Mouse (Mus musculus) lung, embryonic 14.5 days (tissue): ENCODE data around the gene Oit3. TPM values are rescaled to one million over a fixed set of nuclear protein-coding genes. Genes with fewer than 3 reads are reported as not detected.

Experiments
- ATAC-seq: fragments of 200-750 bp; cut with Nextera tagmentation; 2 replicates; pipeline ENCODE4 v1.8.0; 2017; ENCODE audit warnings: mild to moderate bottlenecking, moderate TSS enrichment, moderate library complexity; ENCODE audit not compliant: insufficient read depth
- DNase-seq: peaks from one replicate; pipeline ENCODE4 v3.0.0-alpha.2; 2015
- H3K27ac ChIP-seq: fragments of 300-500 bp; sonication (generic); 2 replicates; pipeline ENCODE4 v1.5.1; 2014; ENCODE audit warnings: low read depth, mild to moderate bottlenecking, moderate library complexity
- H3K27me3 ChIP-seq: fragments of 300-500 bp; sonication (generic); 2 replicates; pipeline ENCODE4 v1.6.1; 2014; ENCODE audit warnings: low read length, control low read depth; ENCODE audit not compliant: insufficient read depth
- H3K36me3 ChIP-seq: fragments of 300-500 bp; sonication (generic); 2 replicates; pipeline ENCODE4 v1.6.1; 2014; ENCODE audit warnings: control low read depth; ENCODE audit not compliant: insufficient read depth
- H3K4me1 ChIP-seq: fragments of 300-500 bp; sonication (generic); 2 replicates; pipeline ENCODE4 v1.6.1; 2014; ENCODE audit warnings: antibody characterized with exemption, control low read depth; ENCODE audit not compliant: insufficient read depth
- H3K4me2 ChIP-seq: fragments of 300-500 bp; sonication (generic); 2 replicates; pipeline ENCODE4 v1.6.1; 2014; ENCODE audit warnings: mild to moderate bottlenecking
- H3K4me3 ChIP-seq: fragments of 300-500 bp; sonication (generic); 2 replicates; pipeline ENCODE4 v1.5.1; 2014; ENCODE audit warnings: low read depth, low read length
- H3K9ac ChIP-seq: fragments of 300-500 bp; sonication (generic); 2 replicates; pipeline ENCODE4 v1.6.1; 2014
- H3K9me3 ChIP-seq: fragments of 300-500 bp; sonication (generic); 2 replicates; pipeline ENCODE4 v1.6.1; 2016; ENCODE audit warnings: low read depth, low read length, control low read depth
- CTCF ChIP-seq: IDR thresholded peaks from 2 replicates; pipeline ENCODE4 v1.5.1; 2016; ENCODE audit warnings: antibody characterized with exemption, low read depth
- WGBS: fragments of 180-500 bp; shearing (Covaris S2); extraction: QIAGEN DNeasy Blood & Tissue Kit; methylation state at CpG from one replicate; pipeline ENCODE4 v1.1.7; 2014; 5-methylcytosine and 5-hydroxymethylcytosine counted together
- polyA plus RNA-seq: library from polyadenylated mRNA; unstranded; fragments of >200 nt; fragmentation: Nextera tagmentation; extraction: Ambion mirVana; gene quantifications from 2 replicates; pipeline ENCODE4 v1.2.1, GENCODE M21; 2014

The Oit3 gene
- 0.62 and 1.4 TPM in 2 replicates for polyA plus RNA-seq

GRCm38 (mm10) chr10:59441735-59442134, at the start of gene Oit3:
Oit3 (minus strand) TSS chr10:59441778.
- TF ChIP-seq CTCF = no peak
- Histone ChIP-seq H3K36me3 (no peaks in the 10 kb centered on the region), H3K9me3 (no peaks in the 10 kb centered on the region), H3K27me3 (no peaks in the 10 kb centered on the region), H3K9ac (no peak within 1 kb of the TSS), H3K4me3 (no peak within 1 kb of the TSS), H3K4me1 (peaks cover 15% of the 10 kb centered on the region), H3K27ac (no peak within 1 kb of the TSS), H3K4me2 (no peak within 1 kb of the TSS)
- no peak for DNase-seq
- ATAC-seq = no peak
- 66% methylated on average over 11 of the region's 11 CpGs for WGBS

GRCm38 (mm10) chr10:59490920-59491319, 49.3 kb upstream of the Oit3 start:
- Histone ChIP-seq H3K4me3 (no peak overlapping the region), H3K4me2 (no peak overlapping the region), H3K4me1 (no peaks in the 10 kb centered on the region; the same call in 1 of the 2 replicates), H3K27me3 (no peaks in the 10 kb centered on the region), H3K9me3 (peaks cover 8% of the 10 kb centered on the region; the same call in 1 of the 2 replicates), H3K36me3 (0 out of 2 replicates have a peak, but pooled peaks cover 6% of the 10 kb centered on the region), H3K9ac (no peak overlapping the region), H3K27ac (no peak overlapping the region)
- no peak for ATAC-seq
- peak; percentile 13; the same call in 1 of the 2 replicates for TF ChIP-seq CTCF
- 80% methylated on average over 8 of the region's 8 CpGs for WGBS
- no peak for DNase-seq

- 0 out of 2 replicates have a peak, but pooled peaks cover 6% of the 10 kb centered on the region for H3K36me3 ChIP-seq
- no peak for TF ChIP-seq CTCF
- 89% methylated on average over 1 of the region's 1 CpGs for WGBS
- H3K27me3 ChIP-seq = no peaks in the 10 kb centered on the region
- H3K4me1 ChIP-seq = no peaks in the 10 kb centered on the region; the same call in 1 of the 2 replicates
- peaks cover 8% of the 10 kb centered on the region; the same call in 1 of the 2 replicates for H3K9me3 ChIP-seq
- no peak overlapping the region for H3K4me2 ChIP-seq
- DNase-seq (no peak), ATAC-seq (no peak)
- no peak overlapping the region for H3K4me3 ChIP-seq
- H3K9ac ChIP-seq = no peak overlapping the region
- no peak overlapping the region for H3K27ac ChIP-seq
These were observed 47.8 kb upstream of the Oit3 start for GRCm38 (mm10) chr10:59489411-59489810.

- Histone ChIP-seq H3K27ac (no peak overlapping the region), H3K36me3 (0 out of 2 replicates have a peak, but pooled peaks cover 6% of the 10 kb centered on the region), H3K4me2 (no peak overlapping the region), H3K27me3 (no peaks in the 10 kb centered on the region), H3K4me1 (no peaks in the 10 kb centered on the region), H3K4me3 (no peak overlapping the region), H3K9ac (no peak overlapping the region), H3K9me3 (peaks cover 6% of the 10 kb centered on the region; the same call in 1 of the 2 replicates)
- WGBS = 78% methylated on average over 2 of the region's 2 CpGs
- ATAC-seq (no peak), DNase-seq (no peak)
- no peak for TF ChIP-seq CTCF
These were observed 45.8 kb upstream of the Oit3 start for GRCm38 (mm10) chr10:59487351-59487750.

GRCm38 (mm10) chr10:59484318-59484717, 42.7 kb upstream of the Oit3 start:
- no peak for TF ChIP-seq CTCF
- no peak overlapping the region for H3K9ac ChIP-seq
- H3K4me3 ChIP-seq = no peak overlapping the region
- H3K4me2 ChIP-seq = no peak overlapping the region
- 0 out of 2 replicates have a peak, but pooled peaks cover 6% of the 10 kb centered on the region for H3K36me3 ChIP-seq
- 89% methylated on average over 6 of the region's 6 CpGs for WGBS
- no peak overlapping the region for H3K27ac ChIP-seq
- no peaks in the 10 kb centered on the region for H3K9me3 ChIP-seq
- ATAC-seq = no peak
- H3K27me3 ChIP-seq = no peaks in the 10 kb centered on the region
- H3K4me1 ChIP-seq = no peaks in the 10 kb centered on the region
- no peak for DNase-seq

GRCm38 (mm10) chr10:59481381-59481780, 39.8 kb upstream of the Oit3 start:
- Histone ChIP-seq H3K9ac (no peak overlapping the region), H3K27me3 (no peaks in the 10 kb centered on the region), H3K4me3 (no peak overlapping the region), H3K36me3 (no peaks in the 10 kb centered on the region), H3K4me1 (no peaks in the 10 kb centered on the region), H3K9me3 (no peaks in the 10 kb centered on the region; the same call in 1 of the 2 replicates), H3K4me2 (no peak overlapping the region), H3K27ac (no peak overlapping the region)
- WGBS = 92% methylated on average over 5 of the region's 5 CpGs
- ATAC-seq (no peak), DNase-seq (no peak)
- TF ChIP-seq CTCF = no peak

- WGBS = 73% methylated on average over 5 of the region's 5 CpGs
- no peak overlapping the region for H3K27ac ChIP-seq
- H3K27me3 ChIP-seq = no peaks in the 10 kb centered on the region
These were observed 28.9 kb upstream of the Oit3 start for GRCm38 (mm10) chr10:59470451-59470850.

More at GRCm38 (mm10) chr10:59470451-59470850, 28.9 kb upstream of the Oit3 start:
- Histone ChIP-seq H3K9me3 (no peaks in the 10 kb centered on the region), H3K4me3 (no peak overlapping the region), H3K9ac (no peak overlapping the region), H3K4me1 (no peaks in the 10 kb centered on the region), H3K4me2 (no peak overlapping the region), H3K36me3 (0 out of 2 replicates have a peak, but pooled peaks cover 8% of the 10 kb centered on the region)
- no peak for TF ChIP-seq CTCF
- ATAC-seq (no peak), DNase-seq (no peak)
